Mouse (Mus musculus): ENCODE data around the gene Zfp664. TPM values are rescaled to one million over a fixed set of nuclear protein-coding genes. Genes with fewer than 3 reads are reported as not detected.

The Zfp664 gene
- polyA plus RNA-seq, 1 experiment = 25.9 TPM

GRCm38 (mm10) chr5:124888661-124889060 is 26.2 kb downstream of the Zfp664 start:
- Histone ChIP-seq H3K79me3 (ENCODE audit: low read depth) (peaks cover 2% of the 10 kb centered on the region), H3ac (ENCODE audit: control insufficient read depth, insufficient read length, low read depth) (no peak overlapping the region), H3K79me2 (ENCODE audit: control insufficient read depth, insufficient read depth) (no peaks in the 10 kb centered on the region), H3K27me3 (ENCODE audit: control insufficient read depth, insufficient read depth, insufficient read length) (no peaks in the 10 kb centered on the region), H3K4me3 (ENCODE audit: insufficient read depth, poor library complexity, severe bottlenecking) (no peak overlapping the region), H3K36me3 (ENCODE audit: control insufficient read depth, insufficient read depth) (peaks cover 44% of the 10 kb centered on the region)
- TF ChIP-seq FOSL1 (IDR thresholded peaks at IDR 0.05; ENCODE audit: insufficient read depth, low read length, poor library complexity, severe bottlenecking) (no peak), MAX (IDR thresholded peaks at IDR 0.05) (no peak), USF1 (IDR thresholded peaks at IDR 0.05; ENCODE audit: low read depth) (no peak), MYOD1 (IDR thresholded peaks at IDR 0.05; ENCODE audit: control insufficient read depth, insufficient read length, low read depth) (no peak)

GRCm38 (mm10) chr5:124891921-124892370 is 29.5 kb downstream of the Zfp664 start:
- Histone ChIP-seq H3K36me3 (ENCODE audit: control insufficient read depth, insufficient read depth) (peaks cover 16% of the 10 kb centered on the region), H3K4me3 (ENCODE audit: insufficient read depth, poor library complexity, severe bottlenecking) (no peak overlapping the region), H3K79me2 (ENCODE audit: control insufficient read depth, insufficient read depth) (no peaks in the 10 kb centered on the region), H3K27me3 (ENCODE audit: control insufficient read depth, insufficient read depth, insufficient read length) (no peaks in the 10 kb centered on the region), H3ac (ENCODE audit: control insufficient read depth, insufficient read length, low read depth) (no peak overlapping the region), H3K79me3 (ENCODE audit: low read depth) (no peaks in the 10 kb centered on the region)
- TF ChIP-seq CTCF (IDR thresholded peaks at IDR 0.05; ENCODE audit: control insufficient read depth, insufficient read depth, insufficient read length) (no peak), MYOG (IDR thresholded peaks at IDR 0.05; ENCODE audit: control insufficient read depth, extremely low read depth, insufficient read length) (no peak), MAX (IDR thresholded peaks at IDR 0.05) (no peak), FOSL1 (IDR thresholded peaks at IDR 0.05; ENCODE audit: insufficient read depth, low read length, poor library complexity, severe bottlenecking) (no peak), CEBPB (IDR thresholded peaks at IDR 0.05; ENCODE audit: low read depth) (no peak), USF1 (IDR thresholded peaks at IDR 0.05; ENCODE audit: low read depth) (no peak), MYOD1 (IDR thresholded peaks at IDR 0.05; ENCODE audit: control insufficient read depth, insufficient read length, low read depth) (no peak)

- no peaks in the 10 kb centered on the region for H3K27me3 ChIP-seq (ENCODE audit: control insufficient read depth, insufficient read depth, insufficient read length)
Measured at GRCm38 (mm10) chr5:124896135-124896534, 33.6 kb downstream of the Zfp664 start.

GRCm38 (mm10) chr5:124899945-124900631 is 37.6 kb downstream of the Zfp664 start:
- Histone ChIP-seq H3ac (ENCODE audit: control insufficient read depth, insufficient read length, low read depth) (no peak overlapping the region), H3K27me3 (ENCODE audit: control insufficient read depth, insufficient read depth, insufficient read length) (no peaks in the 10 kb centered on the region), H3K36me3 (ENCODE audit: control insufficient read depth, insufficient read depth) (no peaks in the 10 kb centered on the region), H3K79me3 (ENCODE audit: low read depth) (no peaks in the 10 kb centered on the region), H3K4me3 (ENCODE audit: insufficient read depth, poor library complexity, severe bottlenecking) (no peak overlapping the region), H3K79me2 (ENCODE audit: control insufficient read depth, insufficient read depth) (no peaks in the 10 kb centered on the region)
- TF ChIP-seq CTCF (IDR thresholded peaks at IDR 0.05; ENCODE audit: control insufficient read depth, insufficient read depth, insufficient read length) = peak; percentile 95
- TF ChIP-seq MYOD1 (IDR thresholded peaks at IDR 0.05; ENCODE audit: control insufficient read depth, insufficient read length, low read depth) = no peak

More at GRCm38 (mm10) chr5:124896135-124896534, 33.6 kb downstream of the Zfp664 start:
- H3K4me3 ChIP-seq (ENCODE audit: insufficient read depth, poor library complexity, severe bottlenecking) = no peak overlapping the region
- H3K79me3 ChIP-seq (ENCODE audit: low read depth) = no peaks in the 10 kb centered on the region
- no peak overlapping the region for H3ac ChIP-seq (ENCODE audit: control insufficient read depth, insufficient read length, low read depth)
- no peak for TF ChIP-seq FOSL1 (IDR thresholded peaks at IDR 0.05; ENCODE audit: insufficient read depth, low read length, poor library complexity, severe bottlenecking)
- no peak for TF ChIP-seq MYOD1 (IDR thresholded peaks at IDR 0.05; ENCODE audit: control insufficient read depth, insufficient read length, low read depth)
- TF ChIP-seq CTCF (IDR thresholded peaks at IDR 0.05; ENCODE audit: control insufficient read depth, insufficient read depth, insufficient read length) = no peak
- no peak for TF ChIP-seq USF1 (IDR thresholded peaks at IDR 0.05; ENCODE audit: low read depth)
- no peak for TF ChIP-seq CEBPB (IDR thresholded peaks at IDR 0.05; ENCODE audit: low read depth)
- TF ChIP-seq MYOG (IDR thresholded peaks at IDR 0.05; ENCODE audit: control insufficient read depth, extremely low read depth, insufficient read length) = no peak
- TF ChIP-seq MAX (IDR thresholded peaks at IDR 0.05) = no peak
- H3K79me2 ChIP-seq (ENCODE audit: control insufficient read depth, insufficient read depth) = no peaks in the 10 kb centered on the region
- H3K36me3 ChIP-seq (ENCODE audit: control insufficient read depth, insufficient read depth) = no peaks in the 10 kb centered on the region

- Histone ChIP-seq H3K36me3 (ENCODE audit: control insufficient read depth, insufficient read depth) (no peaks in the 10 kb centered on the region), H3K4me3 (ENCODE audit: insufficient read depth, poor library complexity, severe bottlenecking) (no peak overlapping the region), H3K27me3 (ENCODE audit: control insufficient read depth, insufficient read depth, insufficient read length) (no peaks in the 10 kb centered on the region), H3K79me2 (ENCODE audit: control insufficient read depth, insufficient read depth) (no peaks in the 10 kb centered on the region), H3K79me3 (ENCODE audit: low read depth) (no peaks in the 10 kb centered on the region), H3ac (ENCODE audit: control insufficient read depth, insufficient read length, low read depth) (no peak overlapping the region)
- TF ChIP-seq CTCF (IDR thresholded peaks at IDR 0.05; ENCODE audit: control insufficient read depth, insufficient read depth, insufficient read length) = no peak
- no peak for TF ChIP-seq USF1 (IDR thresholded peaks at IDR 0.05; ENCODE audit: low read depth)
- no peak for TF ChIP-seq MYOD1 (IDR thresholded peaks at IDR 0.05; ENCODE audit: control insufficient read depth, insufficient read length, low read depth)
- no peak for TF ChIP-seq MYOG (IDR thresholded peaks at IDR 0.05; ENCODE audit: control insufficient read depth, extremely low read depth, insufficient read length)
- no peak for TF ChIP-seq MAX (IDR thresholded peaks at IDR 0.05)
- no peak for TF ChIP-seq CEBPB (IDR thresholded peaks at IDR 0.05; ENCODE audit: low read depth)
- no peak for TF ChIP-seq FOSL1 (IDR thresholded peaks at IDR 0.05; ENCODE audit: insufficient read depth, low read length, poor library complexity, severe bottlenecking)
Measured at GRCm38 (mm10) chr5:124900738-124901490, 38.4 kb downstream of the Zfp664 start.
